Mouse (Mus musculus) cerebellum, adult 18-20 months (tissue): Measurements from ENCODE around the gene Scn2b.

Experiments
- DNase-seq, 2 experiments: peaks; one replicate each; pipeline ENCODE4 v3.0.0; 2021

Gene Scn2b

DNA sequence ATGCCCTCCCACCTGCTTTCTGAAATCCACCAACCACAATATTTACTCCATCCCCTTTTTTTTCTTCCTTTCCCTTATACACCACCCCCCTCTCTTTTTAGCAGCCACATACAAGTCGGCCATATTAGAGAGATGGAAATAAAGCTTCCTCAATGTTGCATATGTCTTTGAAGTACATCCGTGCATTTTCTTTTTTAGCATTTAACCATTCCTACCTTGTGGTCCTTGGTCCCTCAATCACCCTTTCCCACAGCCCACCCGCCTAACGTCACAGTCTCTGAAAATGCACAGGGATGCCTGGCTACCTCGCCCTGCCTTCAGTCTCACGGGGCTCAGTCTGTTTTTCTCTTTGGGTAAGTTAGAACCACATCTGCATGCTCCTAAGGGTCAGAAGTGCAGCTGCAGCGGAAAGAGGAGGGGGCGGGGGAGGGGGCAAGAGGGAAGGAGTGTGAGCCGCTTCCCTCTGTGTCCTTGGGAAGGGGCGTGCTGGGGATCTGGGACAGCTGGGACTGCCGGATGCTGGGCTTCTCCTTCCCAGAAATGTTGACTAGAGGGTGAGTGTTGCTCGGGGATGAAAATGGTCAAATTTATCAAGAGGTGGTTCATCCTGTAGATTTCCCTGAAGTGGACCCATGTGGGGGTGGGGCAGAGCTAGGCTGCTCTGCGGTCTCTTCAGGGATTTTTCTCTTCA lies at the start of gene Scn2b:
Gene Scn2b (plus strand): TSS at position 42 of the 691 bp plus-strand sequence.
- peak; percentile 44 to 62 for DNase-seq

- DNase-seq = no peak
Observed at GRCm38 (mm10) chr9:45071800-45072199, 45.8 kb upstream of the Scn2b start.

GRCm38 (mm10) chr9:45077859-45078258 lies 39.7 kb upstream of the Scn2b start:
- DNase-seq = no peak

DNA sequence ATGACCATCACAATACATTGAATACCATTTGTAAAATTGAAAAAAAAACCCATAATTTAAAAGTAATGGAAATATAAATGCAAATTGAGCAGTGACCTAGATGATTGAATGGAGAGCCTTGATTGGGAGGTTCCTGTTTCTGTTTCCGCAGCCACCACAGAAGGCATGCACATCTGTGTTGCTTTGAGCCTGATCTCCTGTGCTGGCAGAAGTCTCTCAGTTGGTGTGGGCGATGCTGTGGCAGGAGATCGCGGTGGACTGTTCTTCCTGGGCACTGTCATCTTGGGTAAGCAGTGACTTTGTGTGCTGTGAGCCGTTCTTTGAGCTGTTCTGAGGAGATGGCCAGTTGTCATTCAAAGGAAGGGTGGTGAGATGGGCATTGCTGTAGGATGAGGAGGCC lies 38.6 kb upstream of the Scn2b start, which contains the start of gene Jaml:
Gene Jaml (plus strand): TSS at position 173 of the 400 bp plus-strand sequence.
- DNase-seq = no peak

GRCm38 (mm10) chr9:45083132-45083531 lies 34.5 kb upstream of the Scn2b start:
- no peak for DNase-seq

- no peak for DNase-seq
Observed at GRCm38 (mm10) chr9:45084556-45084955, 33.0 kb upstream of the Scn2b start.

GRCm38 (mm10) chr9:45085741-45086690 lies 31.6 kb upstream of the Scn2b start:
- DNase-seq = peak; percentile 86 to 95

DNA sequence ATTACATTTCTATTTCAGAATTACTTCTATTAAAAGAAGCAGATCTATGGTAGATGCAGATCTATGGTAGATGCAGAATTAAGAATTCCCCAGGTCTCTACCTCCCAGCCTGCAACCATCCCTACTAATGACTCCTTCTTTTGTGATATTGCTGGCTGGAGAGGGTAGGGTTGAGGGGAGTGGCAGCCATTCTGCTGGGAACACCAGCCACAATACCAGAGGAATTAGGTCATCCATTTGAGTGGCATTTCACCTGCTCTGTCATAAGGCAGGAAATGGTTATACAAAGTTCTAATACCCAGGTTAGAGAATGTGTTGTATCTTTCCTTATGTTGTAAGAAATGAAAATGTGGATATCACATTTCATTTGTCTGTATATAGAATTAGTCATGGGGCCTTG lies 29.5 kb upstream of the Scn2b start:
- no peak for DNase-seq

- DNase-seq = no peak
Observed at GRCm38 (mm10) chr9:45090811-45091210, 26.8 kb upstream of the Scn2b start.

DNA sequence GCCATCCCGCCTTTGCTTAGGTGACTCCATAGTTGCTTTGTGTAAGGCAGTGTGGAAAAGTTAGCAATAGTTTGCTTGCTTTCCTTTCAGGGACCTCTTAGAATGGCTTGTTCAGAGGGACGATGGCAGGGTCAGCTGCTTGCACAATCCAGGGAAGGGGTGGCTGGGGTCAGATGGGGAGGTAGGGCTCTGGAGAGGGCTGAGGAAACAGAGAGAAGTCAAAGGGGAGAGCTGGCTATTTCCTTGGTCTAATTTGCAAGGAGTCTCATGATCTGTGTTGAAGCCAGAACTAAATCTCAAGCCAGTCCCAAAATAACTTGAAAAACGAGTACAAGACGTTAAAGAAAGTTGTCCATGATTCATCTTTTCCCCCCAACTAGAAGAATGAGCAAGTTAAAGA lies 24.9 kb upstream of the Scn2b start:
- no peak for DNase-seq

DNA sequence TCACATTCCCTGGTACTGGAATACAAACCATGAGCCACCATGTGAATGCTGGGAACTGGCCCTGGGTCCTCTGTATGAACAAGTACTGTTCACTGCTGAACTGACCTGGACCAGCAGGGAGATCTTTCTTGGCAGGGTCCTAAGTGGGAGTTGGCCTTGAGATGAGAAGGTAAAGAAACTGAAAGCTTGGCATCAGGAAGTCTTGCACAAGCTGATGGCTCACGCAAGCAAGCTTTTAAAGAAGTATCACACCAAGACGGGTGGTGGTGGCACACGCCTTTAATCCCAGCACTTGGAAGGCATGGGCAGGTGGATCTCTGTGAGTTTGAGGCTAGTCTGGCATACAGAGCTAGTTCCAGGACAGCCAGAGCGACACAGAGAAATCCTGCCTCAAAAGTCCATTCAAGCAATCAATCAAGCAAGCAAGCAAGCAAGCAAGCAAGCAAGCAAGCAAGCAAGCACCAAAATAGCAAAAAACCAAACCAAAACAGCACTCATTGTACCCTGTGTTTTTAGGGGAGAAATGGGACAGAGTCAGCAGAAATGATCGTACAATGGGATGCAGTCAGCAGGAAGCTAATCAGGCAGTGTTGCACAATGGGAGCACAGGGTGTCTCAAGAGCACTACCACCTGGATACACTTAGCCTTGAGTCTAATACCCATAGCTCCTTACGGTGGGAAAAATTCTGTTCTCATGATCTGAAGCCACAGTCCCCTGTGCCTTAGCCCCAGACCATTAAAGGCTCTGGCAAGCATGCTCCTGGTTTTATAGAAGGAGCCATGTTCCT lies 22.2 kb upstream of the Scn2b start:
- DNase-seq = no peak

- no peak for DNase-seq
Observed at GRCm38 (mm10) chr9:45097877-45098276, 19.7 kb upstream of the Scn2b start.

GRCm38 (mm10) chr9:45098426-45098825 lies 19.2 kb upstream of the Scn2b start:
- no peak for DNase-seq

GRCm38 (mm10) chr9:45102528-45102927 lies 15.1 kb upstream of the Scn2b start:
- no peak for DNase-seq

DNA sequence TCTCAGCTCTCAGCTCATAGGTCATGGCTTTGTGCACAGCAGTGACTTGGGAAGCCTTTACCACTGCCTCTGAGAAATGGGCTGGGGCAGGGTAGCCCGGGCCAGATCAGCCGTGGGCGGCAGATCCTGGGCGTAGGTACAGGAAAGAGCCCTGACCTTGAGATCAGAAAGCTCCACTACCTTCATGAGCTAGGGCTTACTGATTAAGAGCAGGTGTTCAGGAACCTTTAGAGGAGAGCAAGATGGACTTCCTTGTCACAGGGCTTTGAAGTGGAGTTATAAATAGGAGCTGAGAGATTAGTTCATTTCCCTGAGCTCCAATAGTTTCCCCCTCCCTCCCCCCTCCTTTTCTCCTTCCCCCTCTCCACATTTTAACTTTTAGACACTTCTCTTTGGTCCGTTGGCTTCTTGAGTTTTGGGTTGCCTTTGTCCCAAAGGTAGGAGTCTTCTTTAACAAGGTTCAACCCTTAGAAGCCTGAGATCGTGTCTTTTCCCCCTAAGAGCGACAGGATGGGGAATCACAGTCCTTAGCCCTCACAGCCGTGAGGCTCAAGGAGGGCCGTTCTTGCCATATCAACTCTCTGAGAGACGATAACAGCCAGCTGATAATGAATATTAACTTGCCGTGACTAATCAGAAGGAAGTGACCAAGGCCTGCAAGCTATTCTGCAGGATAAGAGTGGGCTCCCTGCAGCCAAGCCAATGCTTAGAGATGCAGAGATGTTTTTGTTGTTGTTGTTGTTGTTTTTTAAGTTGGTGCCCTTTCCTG lies 14.2 kb upstream of the Scn2b start:
- DNase-seq = no peak

- DNase-seq = no peak
Observed at GRCm38 (mm10) chr9:45105596-45106374, 11.8 kb upstream of the Scn2b start.

DNA sequence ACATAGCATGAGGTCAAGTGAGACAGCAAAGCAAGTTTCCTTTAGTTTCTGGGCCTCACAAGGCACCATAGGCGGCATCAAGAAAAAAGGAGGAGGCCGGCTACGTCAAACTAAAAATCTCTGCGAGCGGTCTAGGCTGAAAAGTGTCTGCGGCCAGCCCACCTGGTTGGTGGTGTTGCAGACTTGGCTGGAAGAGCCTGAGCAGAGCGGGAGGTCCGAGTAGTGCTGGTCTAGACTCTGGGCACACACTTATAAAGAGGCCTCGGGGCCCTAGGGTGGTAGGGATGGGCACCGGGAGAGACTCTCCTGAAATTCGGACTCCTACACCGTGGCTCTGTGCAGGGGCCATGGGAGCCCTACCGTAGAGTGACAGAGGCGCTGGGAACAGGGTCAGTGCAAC lies 1.9 kb upstream of the Scn2b start:
- peak; percentile 90 to 91 for DNase-seq

GRCm38 (mm10) chr9:45116819-45117218 lies 763 bp upstream of the Scn2b start:
- DNase-seq = no peak

DNA sequence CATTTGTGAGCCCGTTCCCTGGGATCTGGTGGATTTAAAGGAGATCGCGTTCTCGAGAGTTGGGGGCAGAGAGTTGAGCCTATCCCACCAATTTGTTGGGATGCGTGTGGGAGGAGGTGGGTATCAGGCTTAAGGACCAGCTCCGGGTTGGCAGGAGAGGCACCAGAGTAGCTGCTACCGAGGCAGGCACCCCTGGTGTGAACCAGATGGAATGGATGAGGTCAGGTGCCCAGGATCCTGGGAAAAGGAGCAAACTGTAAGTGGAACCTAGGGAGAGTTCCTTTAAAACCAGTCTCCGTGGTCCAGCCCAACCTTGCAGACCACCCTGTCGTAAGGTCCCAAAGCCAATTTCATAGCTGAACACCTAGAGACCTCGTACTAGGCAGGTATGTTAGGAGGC lies 970 bp downstream of the Scn2b start:
- DNase-seq = peak; percentile 91 to 95

- no peak for DNase-seq
Observed at GRCm38 (mm10) chr9:45119316-45119953, 1.9 kb downstream of the Scn2b start.

DNA sequence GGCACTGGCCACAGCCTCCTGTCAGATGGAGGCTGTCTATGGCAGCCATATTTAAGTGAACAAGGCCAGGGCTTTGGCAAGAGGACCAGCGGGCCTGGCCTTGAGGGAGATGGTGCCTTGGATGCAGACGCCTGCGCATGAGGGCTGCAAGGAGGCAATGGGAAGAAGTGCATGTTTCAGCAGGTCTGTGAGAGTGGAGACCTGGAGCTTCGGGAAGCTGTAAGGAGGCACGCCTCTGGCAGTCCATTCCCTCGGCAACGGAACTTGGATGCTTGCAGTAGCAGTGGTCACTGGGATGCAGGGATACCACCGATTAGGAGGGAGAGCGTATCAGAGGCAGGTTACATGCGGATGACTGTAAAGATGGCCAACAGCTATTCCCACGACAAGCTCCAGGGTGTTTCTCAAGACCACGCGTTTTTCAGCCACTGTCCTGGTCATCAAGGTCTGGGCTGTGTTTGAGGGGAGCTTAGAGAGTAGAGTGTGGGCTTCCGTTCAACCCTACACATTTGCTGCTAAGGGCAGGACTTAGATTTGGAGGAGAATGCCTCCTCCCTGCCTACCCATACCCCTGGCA lies 2.5 kb downstream of the Scn2b start:
- peak; percentile 54 to 62 for DNase-seq
